Mouse (Mus musculus): Measurements from ENCODE around the gene Palmd. TPM values are rescaled to one million over a fixed set of nuclear protein-coding genes. Genes with fewer than 3 reads are reported as not detected.

Gene Palmd
- total and polyA plus RNA-seq, 3 experiments = 13.7 to 55.6 (median 55.2) TPM

DNA sequence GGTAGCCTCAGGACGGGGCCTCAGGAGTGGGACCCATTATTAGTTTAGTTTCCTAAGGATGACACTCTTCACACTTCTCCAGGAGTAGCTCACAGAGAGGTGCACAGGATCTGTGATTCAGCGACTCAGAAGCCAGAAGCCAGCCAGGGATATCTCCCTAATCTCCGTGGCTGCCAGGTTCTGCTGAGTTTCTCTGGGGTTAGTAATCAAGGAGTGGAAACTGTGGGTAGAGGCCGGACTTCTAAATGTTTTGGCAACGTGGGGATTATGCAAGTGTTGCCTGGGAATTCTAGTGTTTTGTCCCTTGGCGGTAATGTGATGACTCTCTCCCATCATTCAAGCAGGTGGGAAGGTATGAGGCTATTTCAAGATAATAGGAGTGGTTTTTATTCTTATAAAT lies 13.7 kb downstream of the Palmd start:
- Histone ChIP-seq H3K36me3 (ENCODE audit: control insufficient read depth, insufficient read depth, low read length) (peaks cover 83% of the 10 kb centered on the region), H3K27ac (peak overlapping the region; percentile 86), H3K4me1 (ENCODE audit: control insufficient read depth, insufficient read depth, low read length) (peaks cover 35% of the 10 kb centered on the region), H3K9ac (ENCODE audit: low read depth, low read length) (no peak overlapping the region), H3K4me3 (no peak overlapping the region), H3K27me3 (ENCODE audit: control insufficient read depth, insufficient read depth, low read length) (no peaks in the 10 kb centered on the region), H3K79me2 (replicated peaks; ENCODE audit: control insufficient read depth, insufficient read depth, low read length) (peaks cover 4% of the 10 kb centered on the region)
- intact Hi-C loops (cut with DNase I) = no loop called here
- TF ChIP-seq POLR2A (IDR thresholded peaks at IDR 0.05; ENCODE audit: insufficient read depth, low read depth, low read length) (no peak), CTCF (IDR thresholded peaks at IDR 0.05) (no peak), EP300 (IDR thresholded peaks at IDR 0.05; ENCODE audit: insufficient read depth, low read depth, low read length) (no peak)
- 28% methylated on average over 6 of the region's 6 CpGs for WGBS
- DNase-seq = peak in 1 of 2 experiments; percentile 65

DNA sequence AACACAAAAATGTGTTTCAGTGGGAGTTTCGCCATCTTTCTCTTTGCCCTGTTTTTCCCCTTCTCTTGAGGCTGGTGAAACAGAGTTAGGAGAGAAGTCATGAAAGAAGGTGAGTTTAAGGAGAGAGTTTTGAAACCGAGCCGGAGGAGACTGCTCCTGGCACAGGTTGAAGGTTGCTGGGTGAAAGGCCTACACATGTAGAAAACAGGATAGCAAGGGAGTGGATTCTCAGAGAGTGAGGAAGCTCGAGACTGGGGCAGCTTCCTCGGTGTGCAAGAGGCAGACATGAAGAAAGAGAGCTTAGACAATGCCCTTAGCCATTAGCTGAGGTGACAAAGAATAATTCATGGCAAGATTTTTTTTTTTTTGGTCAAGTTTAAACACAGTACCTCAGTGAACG lies 15.4 kb downstream of the Palmd start:
- DNase-seq = no peak
- H3K9ac ChIP-seq (ENCODE audit: low read depth, low read length) = no peak overlapping the region
- H3K4me1 ChIP-seq (ENCODE audit: control insufficient read depth, insufficient read depth, low read length) = peaks cover 38% of the 10 kb centered on the region
- H3K27me3 ChIP-seq (ENCODE audit: control insufficient read depth, insufficient read depth, low read length) = no peaks in the 10 kb centered on the region
- H3K27ac ChIP-seq = peak overlapping the region; percentile 86
- H3K4me3 ChIP-seq = no peak overlapping the region
- peaks cover 6% of the 10 kb centered on the region for H3K79me2 ChIP-seq (replicated peaks; ENCODE audit: control insufficient read depth, insufficient read depth, low read length)
- 51% methylated on average over 6 of the region's 6 CpGs for WGBS
- intact Hi-C loops (cut with DNase I) = no loop called here
- no peak for TF ChIP-seq POLR2A (IDR thresholded peaks at IDR 0.05; ENCODE audit: insufficient read depth, low read depth, low read length)
- TF ChIP-seq CTCF (IDR thresholded peaks at IDR 0.05) = no peak
- no peak for TF ChIP-seq EP300 (IDR thresholded peaks at IDR 0.05; ENCODE audit: insufficient read depth, low read depth, low read length)
- H3K36me3 ChIP-seq (ENCODE audit: control insufficient read depth, insufficient read depth, low read length) = peaks cover 78% of the 10 kb centered on the region

DNA sequence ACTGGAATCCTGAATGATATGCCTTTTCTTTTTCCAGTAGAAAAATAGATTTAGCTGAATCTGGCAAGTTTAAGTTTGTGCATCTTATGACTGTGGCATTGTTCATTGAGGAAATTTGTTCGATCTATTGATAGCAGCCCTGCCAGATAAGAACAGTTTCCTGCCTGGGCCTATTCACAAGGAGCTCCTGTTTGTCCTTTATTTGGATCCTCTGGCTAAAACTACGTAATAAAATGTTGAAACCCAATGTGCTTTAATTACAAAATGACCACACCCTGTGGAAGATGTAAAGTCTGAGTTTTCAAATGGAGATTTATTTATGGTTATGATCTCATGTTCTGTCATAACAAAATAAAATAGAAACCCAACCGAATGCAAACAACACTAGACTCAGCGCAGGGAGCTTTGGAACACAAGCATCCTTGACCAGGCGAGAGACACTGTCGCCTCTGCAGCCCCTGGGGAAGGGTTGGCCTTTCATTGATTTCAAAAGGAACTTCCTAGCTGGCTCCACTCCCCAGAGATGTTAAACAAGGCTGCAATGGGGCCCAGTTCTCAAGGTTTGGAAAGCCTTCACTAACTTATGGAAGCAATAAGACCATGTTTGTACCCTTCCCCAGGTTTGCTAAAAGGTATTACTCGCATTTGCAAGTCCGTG lies 16.4 kb downstream of the Palmd start:
- no peak overlapping the region for H3K9ac ChIP-seq (ENCODE audit: low read depth, low read length)
- peaks cover 2% of the 10 kb centered on the region; the same call in 1 of the 2 replicates for H3K79me2 ChIP-seq (replicated peaks; ENCODE audit: control insufficient read depth, insufficient read depth, low read length)
- TF ChIP-seq CTCF (IDR thresholded peaks at IDR 0.05) = no peak
- TF ChIP-seq POLR2A (IDR thresholded peaks at IDR 0.05; ENCODE audit: insufficient read depth, low read depth, low read length) = 0 out of 2 replicates have a peak, but pooled peaks have one; percentile 31
- TF ChIP-seq EP300 (IDR thresholded peaks at IDR 0.05; ENCODE audit: insufficient read depth, low read depth, low read length) = no peak
- 45% methylated on average over 8 of the region's 8 CpGs for WGBS
- H3K36me3 ChIP-seq (ENCODE audit: control insufficient read depth, insufficient read depth, low read length) = peaks cover 76% of the 10 kb centered on the region
- intact Hi-C loops (cut with DNase I) = loop anchor here (1.0 kb wide), 2 partner anchors 14 to 31 kb away; no protein-coding TSS in a partner anchor
- H3K27me3 ChIP-seq (ENCODE audit: control insufficient read depth, insufficient read depth, low read length) = no peaks in the 10 kb centered on the region
- no peak overlapping the region for H3K4me3 ChIP-seq
- DNase-seq = peak in 1 of 2 experiments; percentile 56
- peaks cover 34% of the 10 kb centered on the region for H3K4me1 ChIP-seq (ENCODE audit: control insufficient read depth, insufficient read depth, low read length)
- H3K27ac ChIP-seq = peak overlapping the region; percentile 86

DNA sequence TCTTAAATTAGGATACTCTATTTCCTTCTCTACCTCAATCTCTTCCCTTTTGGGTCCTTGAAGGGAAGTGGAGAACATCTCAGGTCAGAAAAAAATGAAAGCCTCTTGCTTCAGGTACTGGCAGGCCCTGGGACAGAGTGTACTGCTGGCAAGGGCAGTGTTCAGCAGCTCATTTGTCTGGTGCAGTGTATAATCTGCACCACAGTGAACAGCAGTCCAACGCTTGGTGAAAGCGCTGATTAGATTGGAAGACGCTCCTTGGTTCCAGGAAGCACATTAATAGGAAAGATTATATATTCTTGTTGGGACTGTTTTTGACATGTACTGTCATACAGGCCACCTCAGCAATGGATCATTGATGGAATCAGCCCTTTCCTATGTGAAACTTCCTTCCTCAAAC lies 17.3 kb downstream of the Palmd start:
- intact Hi-C loops (cut with DNase I) = no loop called here
- peak in 1 of 2 experiments; percentile 53 for DNase-seq
- no peak for TF ChIP-seq POLR2A (IDR thresholded peaks at IDR 0.05; ENCODE audit: insufficient read depth, low read depth, low read length)
- no peak for TF ChIP-seq CTCF (IDR thresholded peaks at IDR 0.05)
- TF ChIP-seq EP300 (IDR thresholded peaks at IDR 0.05; ENCODE audit: insufficient read depth, low read depth, low read length) = peak; percentile 63; the same call in 1 of the 2 replicates
- Histone ChIP-seq H3K27ac (peak overlapping the region; percentile 86), H3K36me3 (ENCODE audit: control insufficient read depth, insufficient read depth, low read length) (peaks cover 79% of the 10 kb centered on the region), H3K79me2 (replicated peaks; ENCODE audit: control insufficient read depth, insufficient read depth, low read length) (peaks cover 2% of the 10 kb centered on the region), H3K9ac (ENCODE audit: low read depth, low read length) (no peak overlapping the region), H3K4me3 (no peak overlapping the region), H3K27me3 (ENCODE audit: control insufficient read depth, insufficient read depth, low read length) (no peaks in the 10 kb centered on the region), H3K4me1 (ENCODE audit: control insufficient read depth, insufficient read depth, low read length) (peaks cover 36% of the 10 kb centered on the region)
- WGBS = 21% methylated on average over 3 of the region's 3 CpGs

DNA sequence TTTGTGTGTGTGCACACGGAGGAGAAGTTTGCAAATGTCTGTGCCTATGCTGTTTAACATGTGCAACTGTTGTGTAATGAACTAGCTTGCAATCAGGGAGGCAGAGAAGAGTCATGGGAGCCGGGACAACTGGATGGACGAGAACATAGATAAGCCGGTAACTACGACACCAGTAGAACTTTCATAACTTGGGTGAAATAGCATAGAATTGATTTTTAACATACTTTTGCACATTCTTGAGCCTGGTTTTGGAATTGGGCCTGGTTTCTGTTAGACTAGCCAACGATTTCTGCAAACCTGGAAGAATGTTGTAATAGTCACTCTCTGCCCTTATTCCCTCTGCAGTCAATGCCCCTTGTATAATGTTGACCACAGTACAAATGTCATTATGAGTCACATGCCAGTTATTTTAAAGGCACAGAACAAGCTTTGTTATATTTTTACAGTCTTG lies 18.1 kb downstream of the Palmd start:
- no peak for TF ChIP-seq POLR2A (IDR thresholded peaks at IDR 0.05; ENCODE audit: insufficient read depth, low read depth, low read length)
- 0 out of 2 replicates have a peak, but pooled peaks have one; percentile 22 for TF ChIP-seq EP300 (IDR thresholded peaks at IDR 0.05; ENCODE audit: insufficient read depth, low read depth, low read length)
- DNase-seq = no peak
- intact Hi-C loops (cut with DNase I) = no loop called here
- Histone ChIP-seq H3K27ac (peak overlapping the region; percentile 86), H3K4me3 (no peak overlapping the region), H3K27me3 (ENCODE audit: control insufficient read depth, insufficient read depth, low read length) (no peaks in the 10 kb centered on the region), H3K36me3 (ENCODE audit: control insufficient read depth, insufficient read depth, low read length) (peaks cover 82% of the 10 kb centered on the region), H3K4me1 (ENCODE audit: control insufficient read depth, insufficient read depth, low read length) (peaks cover 36% of the 10 kb centered on the region), H3K79me2 (replicated peaks; ENCODE audit: control insufficient read depth, insufficient read depth, low read length) (peaks cover 4% of the 10 kb centered on the region), H3K9ac (ENCODE audit: low read depth, low read length) (no peak overlapping the region)
- WGBS = 51% methylated on average over 6 of the region's 6 CpGs

DNA sequence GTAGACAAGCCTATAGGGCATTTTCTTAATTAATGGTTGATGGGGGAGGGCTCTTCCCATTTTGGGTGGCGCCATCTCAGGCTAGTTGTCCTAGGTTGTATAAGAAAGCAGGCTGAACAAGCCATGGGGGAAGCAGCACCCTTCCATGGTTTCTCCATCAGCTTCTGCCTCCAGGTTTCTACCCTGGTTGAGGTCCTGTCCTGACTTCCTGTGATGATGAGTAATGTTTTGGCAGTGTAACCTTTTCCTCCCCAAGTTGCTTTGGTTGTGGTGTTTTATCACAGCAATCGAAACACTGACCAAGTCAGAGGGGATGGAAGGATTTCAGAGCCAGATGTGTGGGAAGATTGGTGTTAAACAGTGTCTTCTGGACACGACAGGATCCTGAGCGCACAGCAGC lies 22.3 kb downstream of the Palmd start:
- H3K27ac ChIP-seq = peak overlapping the region; percentile 58
- 55% methylated on average over 4 of the region's 4 CpGs for WGBS
- no peak overlapping the region for H3K4me3 ChIP-seq
- peaks cover 76% of the 10 kb centered on the region for H3K36me3 ChIP-seq (ENCODE audit: control insufficient read depth, insufficient read depth, low read length)
- intact Hi-C loops (cut with DNase I) = no loop called here
- H3K79me2 ChIP-seq (replicated peaks; ENCODE audit: control insufficient read depth, insufficient read depth, low read length) = peaks cover 7% of the 10 kb centered on the region
- no peak overlapping the region for H3K9ac ChIP-seq (ENCODE audit: low read depth, low read length)
- peaks cover 20% of the 10 kb centered on the region for H3K4me1 ChIP-seq (ENCODE audit: control insufficient read depth, insufficient read depth, low read length)
- TF ChIP-seq POLR2A (IDR thresholded peaks at IDR 0.05; ENCODE audit: insufficient read depth, low read depth, low read length) (no peak), CTCF (IDR thresholded peaks at IDR 0.05) (no peak), EP300 (IDR thresholded peaks at IDR 0.05; ENCODE audit: insufficient read depth, low read depth, low read length) (no peak)
- DNase-seq = no peak
- H3K27me3 ChIP-seq (ENCODE audit: control insufficient read depth, insufficient read depth, low read length) = no peaks in the 10 kb centered on the region

Measured in heart, adult 2 months (tissue).